Mouse (Mus musculus) midbrain, embryonic 10.5 days (tissue): ENCODE measurements around the gene Ncbp1. TPM values are rescaled to one million over a fixed set of nuclear protein-coding genes. Genes with fewer than 3 reads are reported as not detected.
A peak's percentile ranks its signal among the peaks of the same experiment; 100 is the strongest.

Experiments used
- DNase-seq: peaks from one replicate; pipeline ENCODE4 v3.0.0-alpha.2; 2017; ENCODE audit warnings: low spot score
- H3K27ac ChIP-seq: fragments of 300-500 bp; sonication (generic); replicated peaks from 2 replicates; pipeline ENCODE4 v1.5.1; 2016; ENCODE audit warnings: mild to moderate bottlenecking
- H3K27me3 ChIP-seq: fragments of 300-500 bp; sonication (generic); 2 replicates; pipeline ENCODE4 v1.6.1; 2016; ENCODE audit warnings: low read depth, mild to moderate bottlenecking; ENCODE audit not compliant: poor library complexity, severe bottlenecking
- H3K36me3 ChIP-seq: fragments of 300-500 bp; sonication (generic); 2 replicates; pipeline ENCODE4 v1.6.1; 2016; ENCODE audit warnings: mild to moderate bottlenecking, moderate library complexity
- H3K4me1 ChIP-seq: fragments of 300-500 bp; sonication (generic); 2 replicates; pipeline ENCODE4 v1.6.1; 2016
- H3K4me3 ChIP-seq: fragments of 300-500 bp; sonication (generic); 2 replicates; pipeline ENCODE4 v1.5.1; 2016; ENCODE audit warnings: mild to moderate bottlenecking, moderate library complexity
- H3K9me3 ChIP-seq: fragments of 300-500 bp; sonication (generic); replicated peaks from 2 replicates; pipeline ENCODE4 v1.6.1; 2016; ENCODE audit warnings: mild to moderate bottlenecking
- WGBS: fragments of 180-500 bp; shearing (Covaris S2); methylation state at CpG from one replicate; pipeline ENCODE4 v1.1.7; 2016; 5-methylcytosine and 5-hydroxymethylcytosine counted together
- polyA plus RNA-seq: library from polyadenylated mRNA; unstranded; fragments of >200 nt; fragmentation: Nextera tagmentation; extraction: Ambion mirVana; gene quantifications from 2 replicates; pipeline ENCODE4 v1.2.1, GENCODE M21; 2016

The Ncbp1 gene
- polyA plus RNA-seq = 127 and 133 TPM in 2 replicates

GRCm38 (mm10) chr4:46138287-46139222 is at the start of gene Ncbp1, which contains the start of gene Tstd2:
Gene Ncbp1 (plus strand): TSS chr4:46138613.
Gene Tstd2 (minus strand): TSS chr4:46138694.
- Histone ChIP-seq H3K27me3 (no peaks in the 10 kb centered on the region), H3K4me1 (peaks cover 27% of the 10 kb centered on the region), H3K36me3 (peaks cover 37% of the 10 kb centered on the region), H3K4me3 (peak within 1 kb of the TSS; percentile 85), H3K27ac (peak within 1 kb of the TSS; percentile 96), H3K9me3 (no peaks in the 10 kb centered on the region)
- peak; percentile 91 for DNase-seq
- WGBS = under 1% methylated on average over 90 of the region's 90 CpGs

GRCm38 (mm10) chr4:46089524-46090125 is 48.8 kb upstream of the Ncbp1 start:
- Histone ChIP-seq H3K27me3 (no peaks in the 10 kb centered on the region), H3K9me3 (no peaks in the 10 kb centered on the region), H3K4me3 (no peak overlapping the region), H3K4me1 (peaks cover 24% of the 10 kb centered on the region), H3K27ac (no peak overlapping the region), H3K36me3 (no peaks in the 10 kb centered on the region)
- DNase-seq = no peak
- WGBS = 91% methylated on average over 14 of the region's 14 CpGs

- WGBS = 82% methylated on average over 5 of the region's 5 CpGs
Observed at GRCm38 (mm10) chr4:46092429-46093076, 45.9 kb upstream of the Ncbp1 start.

GRCm38 (mm10) chr4:46094916-46095825 is 43.2 kb upstream of the Ncbp1 start:
- Histone ChIP-seq H3K4me1 (peaks cover 14% of the 10 kb centered on the region), H3K4me3 (no peak overlapping the region), H3K27me3 (no peaks in the 10 kb centered on the region), H3K27ac (no peak overlapping the region), H3K36me3 (no peaks in the 10 kb centered on the region), H3K9me3 (no peaks in the 10 kb centered on the region)
- DNase-seq = no peak
- WGBS = 86% methylated on average over 15 of the region's 15 CpGs

More at GRCm38 (mm10) chr4:46092429-46093076, 45.9 kb upstream of the Ncbp1 start:
- Histone ChIP-seq H3K4me1 (peaks cover 14% of the 10 kb centered on the region), H3K27me3 (no peaks in the 10 kb centered on the region), H3K9me3 (no peaks in the 10 kb centered on the region), H3K27ac (no peak overlapping the region; the same call in 1 of the 2 replicates), H3K36me3 (no peaks in the 10 kb centered on the region), H3K4me3 (no peak overlapping the region)
- DNase-seq = no peak

GRCm38 (mm10) chr4:46095826-46096159 is 42.6 kb upstream of the Ncbp1 start:
- WGBS = 92% methylated on average over 3 of the region's 3 CpGs

GRCm38 (mm10) chr4:46096546-46096945 is 41.9 kb upstream of the Ncbp1 start:
- Histone ChIP-seq H3K36me3 (no peaks in the 10 kb centered on the region), H3K4me3 (no peak overlapping the region), H3K4me1 (peaks cover 27% of the 10 kb centered on the region), H3K27ac (no peak overlapping the region), H3K9me3 (no peaks in the 10 kb centered on the region), H3K27me3 (no peaks in the 10 kb centered on the region)
- no peak for DNase-seq
- 86% methylated on average over 7 of the region's 7 CpGs for WGBS

More at GRCm38 (mm10) chr4:46095826-46096159, 42.6 kb upstream of the Ncbp1 start:
- Histone ChIP-seq H3K27ac (no peak overlapping the region), H3K4me1 (peaks cover 20% of the 10 kb centered on the region), H3K4me3 (no peak overlapping the region), H3K36me3 (no peaks in the 10 kb centered on the region), H3K27me3 (no peaks in the 10 kb centered on the region), H3K9me3 (no peaks in the 10 kb centered on the region)
- no peak for DNase-seq

DNA sequence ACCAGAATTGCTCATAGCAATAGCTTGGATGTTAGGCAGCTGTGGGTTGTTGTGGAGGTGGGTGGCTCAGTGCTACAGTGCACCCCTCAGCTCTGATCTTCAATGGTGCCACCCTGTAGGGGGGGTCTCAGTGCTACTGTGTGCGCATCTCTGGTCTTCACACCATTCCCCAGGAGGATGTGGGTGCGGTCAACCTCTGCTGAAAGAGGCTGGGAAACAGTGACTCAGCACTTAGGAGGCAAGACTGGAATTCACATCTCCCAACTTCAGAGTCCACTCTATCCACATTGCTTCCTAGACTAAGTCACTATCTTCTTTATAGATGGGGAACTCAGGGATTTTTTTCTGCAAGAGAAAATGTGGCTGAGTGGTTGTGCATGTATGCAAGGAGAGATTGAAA is 40.8 kb upstream of the Ncbp1 start:
- H3K9me3 ChIP-seq = no peaks in the 10 kb centered on the region
- H3K27me3 ChIP-seq = no peaks in the 10 kb centered on the region
- H3K27ac ChIP-seq = no peak overlapping the region
- peaks cover 24% of the 10 kb centered on the region for H3K4me1 ChIP-seq
- DNase-seq = no peak
- H3K4me3 ChIP-seq = no peak overlapping the region
- 94% methylated on average over 2 of the region's 2 CpGs for WGBS
- no peaks in the 10 kb centered on the region for H3K36me3 ChIP-seq

DNA sequence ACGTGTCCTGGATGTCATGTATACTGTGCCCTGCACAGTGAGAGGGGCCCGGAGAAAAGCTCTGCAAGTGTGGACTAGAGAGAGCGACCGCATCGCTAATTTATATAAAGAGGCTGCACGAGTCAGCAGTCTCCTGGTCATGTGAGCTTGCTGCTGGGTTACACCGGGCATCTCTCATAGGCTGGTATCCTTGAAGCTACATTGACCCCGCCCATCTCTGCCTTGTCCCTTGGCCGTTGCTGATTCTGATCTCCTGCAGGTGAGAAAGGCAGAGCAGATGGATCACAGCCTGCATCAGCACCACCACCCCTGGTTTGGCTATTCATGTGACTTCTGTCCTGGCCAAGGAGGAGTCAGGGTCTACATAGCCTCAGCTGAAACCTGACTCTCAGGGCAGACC is 39.3 kb upstream of the Ncbp1 start:
- H3K36me3 ChIP-seq = no peaks in the 10 kb centered on the region
- no peaks in the 10 kb centered on the region for H3K9me3 ChIP-seq
- DNase-seq = no peak
- WGBS = 82% methylated on average over 9 of the region's 9 CpGs
- no peak overlapping the region for H3K4me3 ChIP-seq
- no peaks in the 10 kb centered on the region for H3K27me3 ChIP-seq
- no peak overlapping the region for H3K27ac ChIP-seq
- H3K4me1 ChIP-seq = peaks cover 14% of the 10 kb centered on the region

DNA sequence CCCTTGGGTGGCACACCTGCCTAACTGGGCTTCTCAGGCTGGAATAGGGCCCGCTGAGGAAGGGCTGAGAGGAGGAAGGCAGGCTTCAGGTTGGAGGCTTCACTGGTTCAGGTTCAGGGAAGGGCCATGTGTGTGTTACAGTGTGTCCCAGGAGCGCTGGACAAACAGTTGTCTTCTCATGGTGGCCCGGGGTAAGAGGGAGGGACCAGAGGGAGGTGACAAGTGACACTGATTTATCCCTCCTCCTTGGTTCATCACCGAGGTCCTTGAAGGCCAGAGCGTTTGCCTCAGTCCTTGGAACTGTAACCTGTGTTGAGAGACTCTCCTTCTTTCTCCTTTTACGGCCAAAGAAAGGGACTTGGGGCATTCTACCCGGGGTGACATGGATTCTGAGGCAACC is 37.9 kb upstream of the Ncbp1 start:
- peak overlapping the region; percentile 47 for H3K27ac ChIP-seq
- H3K4me3 ChIP-seq = no peak overlapping the region
- 78% methylated on average over 7 of the region's 7 CpGs for WGBS
- no peaks in the 10 kb centered on the region for H3K36me3 ChIP-seq
- DNase-seq = no peak
- H3K27me3 ChIP-seq = no peaks in the 10 kb centered on the region
- no peaks in the 10 kb centered on the region for H3K9me3 ChIP-seq
- peaks cover 14% of the 10 kb centered on the region for H3K4me1 ChIP-seq

- no peak for DNase-seq
- Histone ChIP-seq H3K4me3 (no peak overlapping the region), H3K36me3 (no peaks in the 10 kb centered on the region), H3K9me3 (no peaks in the 10 kb centered on the region), H3K27ac (peak overlapping the region; percentile 47), H3K4me1 (peaks cover 14% of the 10 kb centered on the region), H3K27me3 (no peaks in the 10 kb centered on the region)
- WGBS = 51% methylated on average over 14 of the region's 14 CpGs
Observed at GRCm38 (mm10) chr4:46101211-46101711, 37.2 kb upstream of the Ncbp1 start.

GRCm38 (mm10) chr4:46102078-46102769 is 36.2 kb upstream of the Ncbp1 start:
- Histone ChIP-seq H3K4me1 (peaks cover 14% of the 10 kb centered on the region), H3K4me3 (no peak overlapping the region), H3K36me3 (no peaks in the 10 kb centered on the region), H3K27ac (no peak overlapping the region), H3K27me3 (no peaks in the 10 kb centered on the region), H3K9me3 (no peaks in the 10 kb centered on the region)
- no peak for DNase-seq
- 90% methylated on average over 10 of the region's 10 CpGs for WGBS
